Mouse (Mus musculus): Measurements from ENCODE around the gene Ddit4. TPM values are rescaled to one million over a fixed set of nuclear protein-coding genes. Genes with fewer than 3 reads are reported as not detected.

The Ddit4 gene
- total RNA-seq, 2 experiments from 2014 or later, result 18.6 to 18.7 TPM

DNA sequence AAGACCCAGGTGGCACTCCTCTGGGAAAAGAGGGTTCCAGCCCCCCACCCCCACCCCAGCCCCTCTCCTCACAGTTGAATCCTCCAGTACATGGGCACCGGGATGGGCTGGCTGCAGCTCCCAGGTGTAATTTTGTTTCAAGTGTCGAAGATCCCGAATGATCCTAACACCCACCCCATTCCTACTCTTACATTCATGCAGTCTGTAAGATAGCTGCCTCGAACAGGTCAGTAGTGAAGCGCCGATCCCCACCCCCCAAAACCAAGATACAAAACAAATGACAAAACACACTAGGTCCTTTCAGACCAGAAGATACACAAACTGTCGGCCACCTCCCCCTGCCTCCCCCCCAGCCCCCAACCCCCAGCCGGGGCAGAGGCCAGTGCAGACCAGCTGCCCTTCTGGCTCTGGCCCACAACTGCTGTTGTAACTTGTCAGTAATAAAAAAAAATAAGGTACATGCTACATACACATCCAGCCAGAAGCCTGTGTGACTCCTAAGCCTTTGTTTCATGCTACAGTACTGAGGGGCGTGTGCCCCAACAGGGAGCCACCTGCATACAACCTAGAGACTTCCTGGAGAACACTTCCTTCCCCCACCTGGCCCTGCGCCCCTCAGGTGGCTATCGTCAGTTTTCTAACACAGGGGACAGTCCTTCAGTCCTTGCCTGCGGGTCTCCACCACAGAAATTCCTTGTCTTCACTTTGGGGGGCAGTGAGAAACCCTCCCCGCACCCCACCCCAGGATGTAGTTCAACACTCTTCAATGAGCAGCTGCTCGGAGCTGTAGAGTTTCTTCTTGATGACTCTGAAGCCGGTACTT, 1.6 kb downstream of the Ddit4 start:
- DNase-seq (ENCODE audit: low spot score in 2 of 2), result peak in 1 of 2 experiments; percentile 12

DNA sequence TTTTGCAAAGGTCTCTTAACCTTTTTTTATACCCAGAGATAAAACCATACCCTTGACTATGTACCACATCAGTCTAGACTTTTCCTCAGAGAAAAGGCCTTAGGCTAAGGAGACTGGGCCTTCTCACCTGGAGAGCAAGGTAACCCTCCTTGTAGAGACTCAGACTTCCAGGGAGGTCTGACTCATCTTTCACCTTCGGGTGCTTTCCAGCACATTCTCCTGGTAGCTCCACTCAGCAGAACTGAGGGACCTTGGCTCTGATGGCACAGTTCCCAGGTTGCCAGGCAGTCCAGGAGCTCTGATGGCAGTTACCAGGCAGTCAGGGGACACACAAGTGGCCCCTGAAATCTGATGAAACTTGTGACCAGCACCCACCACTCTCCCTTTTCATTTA, 2.4 kb downstream of the Ddit4 start:
- peak in 1 of 2 experiments; percentile 11 for DNase-seq (ENCODE audit: low spot score in 2 of 2)

DNA sequence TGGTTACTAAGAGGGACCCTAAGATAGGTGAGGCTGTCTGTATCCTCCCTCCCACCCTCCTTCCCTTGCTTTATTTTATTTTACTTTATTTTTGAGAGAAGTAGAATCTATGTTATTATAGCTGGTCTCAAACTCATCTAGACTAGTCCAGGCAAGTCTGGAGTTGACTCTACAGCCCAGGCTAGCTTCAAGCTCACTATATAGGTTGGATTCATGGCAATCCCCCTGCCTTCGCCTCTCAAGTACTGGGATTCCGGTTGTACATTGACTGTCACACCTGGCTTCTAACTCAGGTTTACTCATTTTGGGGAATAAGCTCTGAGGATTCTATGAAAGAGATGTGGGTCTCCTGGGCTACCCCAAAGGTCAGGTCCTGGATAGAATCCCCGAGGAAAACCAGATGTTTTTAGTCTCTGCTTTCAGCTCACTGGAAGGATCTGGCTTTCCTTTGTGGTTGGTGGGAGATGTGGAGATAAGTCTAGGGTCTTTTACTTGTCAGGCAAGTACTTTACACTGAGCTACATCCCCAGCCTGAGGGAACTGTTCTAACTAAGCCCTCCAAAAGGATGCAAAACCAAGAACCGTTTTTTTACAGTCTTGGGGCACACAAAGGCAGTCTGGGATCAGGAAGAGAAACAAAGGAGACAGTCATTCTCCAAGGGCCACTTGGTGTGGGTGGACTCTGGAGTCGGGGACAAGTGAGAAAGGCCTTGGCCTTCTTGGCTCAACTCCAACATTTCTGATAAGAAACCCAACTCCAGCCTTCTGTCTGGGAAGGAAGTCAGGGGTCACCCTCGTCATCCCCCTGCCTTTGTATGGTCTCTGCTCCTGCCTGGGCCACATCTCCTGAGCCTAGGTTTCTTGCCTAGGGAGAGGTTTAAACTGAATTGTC, 3.0 kb downstream of the Ddit4 start:
- DNase-seq (ENCODE audit: low spot score in 2 of 2), result peak in 1 of 2 experiments; percentile 12

DNA sequence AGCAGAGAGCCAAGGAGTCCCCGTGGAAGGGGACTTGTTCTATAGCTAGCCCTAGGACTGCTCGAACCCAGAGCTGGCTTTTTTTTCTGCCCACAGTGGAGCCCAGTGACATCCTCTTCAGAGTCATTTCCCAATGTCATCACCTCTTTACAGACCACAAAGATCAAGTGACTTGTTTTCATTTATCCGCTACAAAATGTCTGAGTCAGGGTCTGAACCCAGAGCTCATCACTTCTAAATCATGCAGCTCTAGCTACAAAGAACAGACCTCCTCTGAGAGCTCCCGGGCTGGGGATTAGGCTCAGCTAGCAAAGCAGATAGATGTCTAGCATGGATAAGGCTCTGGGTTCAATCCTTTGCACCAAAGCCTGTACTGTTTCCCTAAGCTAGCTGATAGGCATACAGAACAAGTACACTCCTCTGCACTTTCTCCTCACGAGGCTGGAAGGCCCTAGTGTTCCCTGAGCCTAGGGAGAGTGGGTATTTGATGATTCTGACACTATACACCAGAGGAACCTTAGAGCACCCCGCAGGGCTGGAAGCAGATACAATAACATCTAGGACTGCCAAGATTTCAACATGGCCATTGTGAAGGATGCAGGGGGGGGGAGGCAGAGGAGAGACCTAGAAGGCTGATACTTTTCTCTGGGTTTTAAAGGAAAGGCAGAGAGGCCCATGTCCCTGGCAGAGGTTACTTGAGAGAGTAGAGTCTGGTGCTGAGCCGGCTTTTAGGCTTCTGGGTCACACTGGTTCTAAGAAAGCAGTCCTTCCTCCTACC, 4.1 kb downstream of the Ddit4 start:
- peak in 1 of 2 experiments; percentile 11 for DNase-seq (ENCODE audit: low spot score in 2 of 2)

DNA sequence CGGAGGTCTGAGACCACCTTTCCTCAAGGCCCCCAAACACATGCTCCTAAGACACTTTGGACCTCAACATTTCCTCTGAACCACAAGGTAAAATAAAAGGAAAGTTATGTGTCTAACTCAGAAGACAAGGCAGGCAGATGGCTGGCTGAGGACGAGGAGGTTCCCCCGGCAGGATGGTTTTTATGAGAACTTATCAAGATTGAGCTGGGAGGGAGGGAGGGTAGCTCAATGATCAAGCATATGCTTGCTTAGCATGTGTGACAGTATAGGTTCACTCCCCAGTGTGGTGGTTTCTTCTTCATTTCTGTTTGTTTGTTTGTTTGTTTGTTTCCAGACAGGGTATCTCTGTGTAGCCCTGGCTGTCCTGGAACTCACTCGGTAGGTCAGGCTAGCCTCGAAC, 5.3 kb downstream of the Ddit4 start:
- no peak for DNase-seq (ENCODE audit: low spot score in 2 of 2)

DNA sequence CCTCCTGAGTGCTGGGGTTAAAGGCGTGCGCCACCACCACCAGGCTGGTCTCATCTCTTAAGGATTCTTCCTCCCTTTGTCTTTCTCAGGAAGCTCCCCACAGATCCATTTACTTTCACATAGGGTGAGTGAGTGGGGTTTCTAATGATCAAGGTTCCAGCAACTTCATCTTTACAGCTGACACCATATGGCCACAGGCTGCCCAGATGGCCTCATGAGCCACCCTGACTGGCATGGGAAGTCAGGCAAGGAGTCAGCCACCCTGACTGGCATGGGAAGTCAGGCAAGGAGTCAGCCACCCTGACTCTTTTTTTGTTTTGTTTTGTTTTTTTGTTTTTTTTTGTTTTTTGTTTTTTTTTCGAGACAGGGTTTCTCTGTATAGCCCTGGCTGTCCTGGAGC, 6.2 kb downstream of the Ddit4 start:
- no peak for DNase-seq (ENCODE audit: low spot score in 2 of 2)

DNA sequence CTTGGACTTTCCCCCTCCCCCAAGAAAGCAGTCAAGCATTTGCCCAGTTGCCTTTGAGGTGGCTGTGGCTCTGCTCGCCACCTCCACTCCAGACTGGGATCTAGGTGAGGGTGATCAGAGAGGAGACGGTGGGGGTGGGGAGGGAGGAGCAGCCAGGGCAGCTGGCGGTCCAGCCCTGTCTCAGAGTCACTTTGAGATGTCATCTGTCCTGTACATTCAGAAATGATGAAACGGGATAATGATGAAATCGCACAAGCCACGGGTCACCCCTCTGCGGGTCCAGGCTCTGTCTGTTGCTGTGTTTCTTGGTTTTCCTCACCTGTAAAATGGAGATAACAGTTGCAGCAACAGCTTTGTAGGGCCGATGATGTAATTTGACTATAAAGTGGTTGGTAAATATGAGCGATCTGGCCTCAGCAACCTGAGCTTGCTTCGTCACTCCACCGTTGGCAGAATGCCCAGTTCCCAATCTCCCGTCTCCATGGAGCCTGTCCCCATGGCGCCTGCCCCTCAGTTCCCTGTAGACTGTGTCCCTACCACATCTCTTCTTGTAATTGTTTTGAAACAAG, 8.1 kb downstream of the Ddit4 start:
- peak; percentile 32 to 66 for DNase-seq (ENCODE audit: low spot score in 2 of 2)

DNA sequence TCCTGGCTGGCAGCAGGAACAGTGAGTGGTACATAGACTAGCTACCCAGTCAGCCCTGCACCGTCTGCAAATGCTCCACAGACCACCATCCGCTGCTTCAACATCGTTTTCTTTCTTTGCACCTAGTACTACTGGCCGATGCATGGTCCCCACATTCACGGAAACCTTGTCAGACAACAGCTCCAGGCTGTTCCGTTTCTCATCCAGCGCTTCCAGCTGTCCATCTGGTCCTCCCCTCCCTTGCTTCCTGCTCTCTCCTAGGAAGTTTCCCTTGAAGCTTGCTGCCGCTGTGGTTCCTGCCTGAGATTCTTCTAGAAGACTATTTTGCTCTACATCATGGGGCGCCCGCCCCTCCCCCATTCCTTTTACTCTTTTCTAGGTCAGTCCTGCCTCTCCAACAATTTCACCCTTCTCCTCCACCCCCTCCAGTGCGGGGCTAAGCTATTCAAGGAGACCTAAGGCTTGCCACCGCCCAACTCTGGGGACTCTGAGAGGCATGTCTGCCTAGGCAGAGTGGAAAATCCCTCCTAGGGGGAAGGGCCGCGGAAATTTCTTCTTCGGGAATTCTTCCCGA, 8.7 kb downstream of the Ddit4 start:
- DNase-seq (ENCODE audit: low spot score in 2 of 2), result peak; percentile 29 to 52

DNA sequence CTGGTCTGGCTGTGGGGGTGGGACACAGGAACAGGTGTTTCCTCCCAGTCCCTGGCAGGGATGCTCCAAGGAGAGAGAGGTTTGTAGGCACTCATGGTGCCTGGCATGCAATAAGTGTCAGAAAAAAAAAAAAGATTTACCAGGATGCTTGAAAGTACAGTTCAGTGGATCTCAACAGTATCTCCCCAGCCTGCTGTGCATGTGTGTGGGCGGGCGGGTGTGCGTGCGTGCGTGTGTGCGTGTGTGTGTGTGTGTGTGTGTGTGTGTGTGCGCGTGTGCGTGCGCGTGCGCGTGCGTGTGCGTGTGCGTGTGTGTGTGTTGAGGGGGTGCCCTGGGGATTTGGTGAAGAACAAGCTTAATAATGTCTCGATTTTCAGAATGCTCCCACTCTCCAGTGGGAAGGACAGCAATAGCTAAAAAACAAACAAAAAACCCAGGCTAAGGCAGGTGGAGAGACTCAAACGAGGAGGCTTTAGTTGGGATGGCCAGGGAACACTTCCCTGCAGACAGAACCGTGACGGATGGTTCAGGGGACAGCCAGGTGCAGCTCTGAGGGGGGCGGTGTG, 9.3 kb downstream of the Ddit4 start:
- peak in 1 of 2 experiments; percentile 9 for DNase-seq (ENCODE audit: low spot score in 2 of 2)

DNA sequence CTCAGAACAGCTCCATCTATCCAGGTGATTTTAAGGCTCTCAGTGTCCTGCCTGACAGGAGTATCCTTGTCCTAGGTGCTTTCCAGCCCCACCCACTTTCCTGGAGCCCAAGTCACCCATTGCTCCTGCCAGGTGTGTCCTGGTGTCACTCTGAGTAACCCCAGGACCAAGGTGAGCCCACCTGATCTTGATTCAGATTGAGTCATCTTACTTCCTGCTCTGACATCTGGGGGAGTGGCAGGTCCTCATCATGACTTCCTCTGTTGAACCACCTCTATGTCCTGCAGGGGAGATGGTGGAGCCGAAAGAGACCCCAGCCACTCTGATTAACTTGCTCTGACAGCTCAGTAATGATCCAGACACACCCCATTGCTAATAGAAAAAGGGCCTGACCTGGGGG, 12.6 kb downstream of the Ddit4 start:
- DNase-seq (ENCODE audit: low spot score in 2 of 2), result no peak

DNA sequence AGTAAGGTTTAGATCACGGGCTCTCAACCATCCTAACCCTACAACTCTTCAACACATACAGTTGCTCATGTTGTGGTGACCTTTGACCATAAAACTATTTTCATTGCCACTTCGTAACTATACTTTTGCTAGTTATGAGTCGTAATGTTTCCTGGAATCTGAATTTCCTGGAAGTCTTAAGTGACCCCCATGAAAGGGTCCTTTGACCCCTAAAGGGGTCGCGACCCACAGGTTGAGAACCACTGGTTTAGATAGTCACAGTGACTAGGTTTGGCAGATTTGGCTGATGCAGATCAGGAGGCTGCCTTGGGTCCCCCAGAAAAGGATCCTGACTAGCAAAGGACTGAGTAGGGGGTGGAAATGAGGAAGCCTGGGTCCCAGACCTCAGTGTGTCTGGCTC, 13.0 kb downstream of the Ddit4 start:
- DNase-seq (ENCODE audit: low spot score in 2 of 2), result no peak

DNA sequence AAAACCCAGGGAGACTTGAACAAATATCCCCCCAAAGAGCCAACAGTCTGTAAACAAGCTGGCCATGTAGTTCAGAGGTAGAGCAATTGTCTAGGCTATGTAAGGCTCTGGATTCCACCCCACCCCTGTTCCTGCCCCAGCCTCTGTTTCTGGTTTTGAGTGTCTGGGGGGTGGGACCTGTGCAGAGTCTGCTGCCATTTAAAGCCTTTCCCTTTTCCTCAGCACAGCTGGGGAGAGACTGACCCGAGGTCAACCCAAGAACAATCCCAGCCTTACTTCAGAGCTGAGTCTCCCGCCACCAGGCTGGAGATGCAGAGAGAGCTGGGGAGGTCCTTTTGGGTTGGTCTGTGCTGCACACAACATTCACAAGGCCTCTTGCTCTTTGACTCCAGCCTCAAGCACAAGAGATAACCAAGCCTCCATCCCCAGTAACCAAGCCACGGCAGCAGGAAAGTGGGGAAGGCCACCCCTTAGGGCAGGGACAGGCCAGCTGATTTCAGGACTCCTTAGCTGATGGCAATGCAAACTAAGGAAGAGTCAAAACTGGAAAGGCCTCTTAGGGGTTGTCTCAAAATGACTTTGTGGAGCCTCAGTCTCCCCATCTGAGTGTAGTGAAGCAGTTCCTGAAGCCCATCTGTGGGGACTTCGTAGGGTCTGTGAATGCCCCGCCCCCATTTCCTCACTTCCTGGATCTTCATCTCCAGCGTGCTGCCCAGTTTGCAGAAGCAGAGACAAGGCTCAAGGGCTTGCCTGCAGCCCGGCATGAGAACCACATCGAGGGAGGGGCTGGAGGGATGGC, 15.4 kb downstream of the Ddit4 start:
- no peak for DNase-seq (ENCODE audit: low spot score in 2 of 2)

DNA sequence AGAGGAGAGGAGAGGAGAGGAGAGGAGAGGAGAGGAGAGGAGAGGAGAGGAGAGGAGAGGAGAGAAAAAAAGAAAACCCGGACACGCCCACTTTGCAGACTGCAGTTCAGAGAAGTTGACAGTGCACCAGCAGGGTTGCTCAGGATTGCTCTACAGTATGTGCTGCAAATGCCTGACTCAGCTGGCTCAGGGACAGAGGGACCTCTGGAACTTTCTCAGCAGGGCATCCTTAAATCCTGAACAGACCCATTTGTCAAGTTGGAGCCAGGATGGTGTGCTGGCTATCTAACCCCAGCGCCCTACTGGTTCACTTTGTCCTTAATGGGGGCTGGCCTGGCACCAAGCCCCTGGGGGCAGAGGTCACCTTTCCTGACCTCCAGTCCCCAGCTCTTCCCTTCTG, 17.6 kb downstream of the Ddit4 start:
- no peak for DNase-seq (ENCODE audit: low spot score in 2 of 2)

DNA sequence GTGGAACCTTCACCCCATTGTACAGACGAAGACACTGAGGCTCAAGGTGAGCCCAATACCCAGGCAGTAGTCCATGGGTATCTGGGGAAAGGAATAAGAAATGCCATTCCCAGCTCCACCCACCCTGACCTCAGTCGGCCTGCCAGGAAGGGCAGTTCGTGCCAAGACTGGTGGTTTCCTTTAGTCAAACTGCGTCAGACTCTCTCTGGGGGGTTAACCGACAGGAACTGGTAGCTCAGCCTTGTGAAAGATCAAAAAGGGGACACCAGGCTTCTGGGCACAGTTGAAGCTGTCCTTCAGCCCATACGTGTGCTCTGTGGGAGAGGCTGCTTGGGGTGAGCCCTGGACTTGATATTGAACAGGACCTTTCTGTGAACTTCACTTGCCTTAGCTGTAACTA, 19.1 kb downstream of the Ddit4 start:
- DNase-seq (ENCODE audit: low spot score in 2 of 2), result no peak

DNA sequence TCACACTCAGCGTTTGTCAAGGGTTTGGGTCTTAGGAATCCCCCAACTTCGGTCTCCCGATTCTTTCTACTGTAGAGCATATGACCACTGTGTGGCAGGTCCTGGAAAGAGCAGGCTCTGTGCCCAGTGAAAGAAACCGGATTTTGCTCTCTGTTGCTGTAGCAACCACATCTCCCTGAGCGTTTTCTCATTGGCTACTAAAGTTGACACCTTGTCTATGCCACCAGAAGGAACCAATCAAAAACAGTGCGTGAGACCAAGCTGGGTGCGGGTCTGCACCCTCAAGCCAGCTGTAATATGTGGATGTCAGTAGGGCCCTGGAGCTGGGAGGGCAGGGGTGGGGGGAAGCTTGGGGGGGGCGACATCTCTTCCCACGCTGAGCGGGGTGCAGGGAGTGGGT, 20.6 kb downstream of the Ddit4 start:
- no peak for DNase-seq (ENCODE audit: low spot score in 2 of 2)

DNA sequence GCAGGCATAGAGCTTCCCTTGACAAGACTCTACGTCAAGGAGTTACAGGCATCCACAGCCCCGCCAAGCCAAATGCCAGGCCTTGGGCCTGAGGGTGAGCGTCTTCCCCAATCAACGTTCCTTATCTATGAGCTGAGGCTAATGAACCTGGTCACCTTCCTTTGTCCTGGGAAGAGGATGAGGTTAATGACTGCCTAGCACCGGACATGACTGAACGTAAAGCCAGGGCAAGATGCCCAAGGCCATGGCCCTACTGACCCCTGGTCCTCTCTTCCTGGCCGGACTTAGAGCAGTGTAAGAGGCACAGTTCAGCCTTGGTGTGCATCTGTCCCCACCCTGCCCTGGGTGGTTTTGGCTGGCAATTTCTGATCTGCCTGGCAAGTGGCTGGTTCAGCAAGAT, 22.4 kb downstream of the Ddit4 start:
- no peak for DNase-seq (ENCODE audit: low spot score in 2 of 2)

DNA sequence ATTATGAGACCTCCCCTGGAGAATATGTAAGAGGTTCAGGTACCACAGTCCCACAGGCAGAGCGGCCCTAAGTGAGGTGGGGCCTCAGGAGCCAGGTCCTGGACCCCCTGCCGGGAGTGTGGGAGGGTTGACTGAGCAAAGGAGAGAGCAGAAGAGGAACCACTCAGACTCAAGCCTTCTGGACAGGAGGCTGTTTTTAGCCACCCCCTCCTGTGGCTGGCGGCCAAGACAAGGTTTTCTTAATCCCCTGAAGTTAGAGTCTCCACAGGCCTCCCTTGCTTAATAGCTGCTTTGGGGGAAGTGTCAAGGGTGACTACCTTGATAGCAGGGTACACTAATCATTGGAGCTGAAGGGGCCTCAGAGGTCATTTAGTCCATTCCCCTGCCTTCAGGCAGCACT, 27.3 kb downstream of the Ddit4 start:
- no peak for DNase-seq (ENCODE audit: low spot score in 2 of 2)

DNA sequence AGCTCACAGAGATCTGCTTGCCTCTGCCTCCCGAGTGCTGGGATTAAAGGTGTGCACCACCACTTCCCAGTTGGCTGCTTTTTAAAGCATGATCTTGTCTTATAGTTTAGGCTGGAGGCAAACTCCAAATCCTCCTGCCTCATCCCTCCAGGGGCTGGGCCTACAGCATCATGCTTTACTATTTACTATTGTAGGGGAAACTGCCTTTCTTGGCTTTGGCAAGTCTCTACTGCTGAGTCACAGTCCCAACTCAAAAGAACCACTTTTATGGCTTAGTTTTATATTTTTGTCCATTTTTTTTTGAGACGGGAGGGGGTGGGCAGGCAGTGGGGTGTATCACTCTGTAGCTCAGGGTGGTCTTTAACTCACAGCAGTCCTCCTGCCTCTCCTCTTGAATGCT, 28.1 kb downstream of the Ddit4 start:
- DNase-seq (ENCODE audit: low spot score in 2 of 2), result no peak

DNA sequence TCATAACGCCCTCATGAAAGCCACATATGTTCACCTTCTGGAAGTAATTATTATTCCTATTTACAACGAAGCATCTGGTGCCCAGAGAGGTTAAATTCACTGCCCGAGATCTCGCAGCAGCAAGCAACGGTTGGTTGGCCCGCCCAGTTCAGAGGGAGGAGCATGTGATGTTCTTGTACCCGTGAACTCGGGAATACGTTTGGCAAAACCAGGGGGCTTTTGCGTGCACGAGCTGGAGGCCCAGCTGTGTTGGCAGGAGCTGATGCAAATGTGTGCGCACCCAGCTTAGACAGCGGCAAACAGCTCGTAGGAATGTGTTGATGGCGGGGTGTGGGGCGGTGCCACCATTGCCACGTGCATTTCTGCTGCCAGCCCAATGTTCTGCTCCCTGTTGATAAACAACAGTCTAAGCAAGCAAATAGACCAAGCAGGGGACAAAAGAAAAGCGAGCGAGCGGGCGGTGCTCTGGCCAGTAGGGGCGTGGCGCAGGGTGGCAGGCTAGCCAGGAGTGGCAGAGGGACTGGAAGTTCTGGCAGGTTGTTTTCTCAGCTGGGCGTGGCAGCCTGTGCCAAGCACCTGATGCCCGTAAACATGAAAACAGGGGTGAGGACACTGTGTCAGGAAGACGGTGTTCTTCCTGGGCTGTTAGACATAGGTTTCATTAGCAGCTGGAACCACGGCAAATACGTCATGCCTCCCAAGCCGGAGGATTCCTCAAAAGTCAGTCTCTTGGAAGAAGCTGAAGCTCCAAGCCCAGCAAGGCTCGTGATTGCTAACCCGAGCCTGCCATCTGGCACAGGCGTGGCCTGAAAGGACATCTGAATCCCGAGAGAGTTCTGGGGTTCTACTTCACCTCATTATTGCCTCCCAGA, 30.6 kb downstream of the Ddit4 start:
- DNase-seq (ENCODE audit: low spot score in 2 of 2), result peak in 1 of 2 experiments; percentile 73
